Mouse (Mus musculus) G1E (cell line): Measurements from ENCODE around the gene Prpf3.
"Not testable (repeated sequence)": the region's sequence is repeated elsewhere in the genome, so short reads cannot be mapped to it uniquely, and the experiment has no call there.

ENCODE experiments used
- CTCF ChIP-seq: IDR thresholded peaks from 2 replicates; pipeline ENCODE4 v1.5.1; 2012; ENCODE audit warnings: low read depth, low read length, inconsistent platforms, mixed read lengths
- GATA1 ChIP-seq: IDR thresholded peaks from 2 replicates; pipeline ENCODE4 v1.6.1; 2012; ENCODE audit warnings: borderline replicate concordance, low read length, inconsistent platforms, mixed read lengths
- POLR2AphosphoS5 ChIP-seq: IDR thresholded peaks from 2 replicates; pipeline ENCODE4 v1.6.1; 2012; ENCODE audit warnings: low read depth, low read length, inconsistent platforms; ENCODE audit not compliant: insufficient replicate concordance
- TAL1 ChIP-seq: conservative IDR thresholded peaks from 2 replicates; pipeline ENCODE4 v1.6.1; 2012; ENCODE audit warnings: low read depth, low read length, inconsistent platforms, mixed read lengths

DNA sequence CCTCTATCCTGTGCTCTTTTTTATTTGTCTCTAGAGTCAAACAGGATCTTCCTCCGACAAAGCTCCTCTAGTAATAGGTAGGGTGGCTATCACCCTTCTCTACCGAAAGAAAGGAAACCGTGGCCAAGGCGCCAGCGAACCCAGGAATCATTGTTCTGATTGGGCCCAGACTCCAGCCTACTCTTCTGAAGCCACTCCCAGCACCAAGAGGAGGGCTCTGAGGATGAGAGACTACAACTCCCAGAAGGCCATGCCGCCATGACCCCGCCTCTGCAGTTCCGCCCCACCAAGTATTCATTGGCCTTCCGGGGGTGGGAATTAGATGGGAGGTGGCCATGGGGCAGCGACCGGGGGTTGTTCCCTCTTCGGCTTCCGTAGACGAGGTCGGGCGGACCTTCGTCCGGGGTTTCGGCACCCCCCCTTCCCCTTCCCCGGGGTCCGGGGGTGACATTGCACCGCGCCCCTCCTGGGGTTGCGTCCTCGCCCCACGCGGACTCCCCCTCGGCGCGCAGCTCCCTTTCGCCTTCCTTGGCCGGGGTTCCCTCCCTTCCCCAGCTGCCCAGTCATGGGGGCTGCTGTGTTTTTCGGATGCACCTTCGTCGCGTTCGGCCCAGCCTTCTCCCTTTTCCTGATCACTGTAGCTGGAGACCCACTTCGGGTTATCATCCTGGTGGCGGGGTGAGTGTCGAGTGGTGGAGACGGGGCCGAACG is 38.1 kb upstream of the Prpf3 start, which contains the start of gene Aph1a:
- not testable (repeated sequence) for TF ChIP-seq CTCF, TAL1, POLR2AphosphoS5, GATA1
